Comparison of ENCODE assay signal across 8 mouse cellular contexts in the genomic region with DNA sequence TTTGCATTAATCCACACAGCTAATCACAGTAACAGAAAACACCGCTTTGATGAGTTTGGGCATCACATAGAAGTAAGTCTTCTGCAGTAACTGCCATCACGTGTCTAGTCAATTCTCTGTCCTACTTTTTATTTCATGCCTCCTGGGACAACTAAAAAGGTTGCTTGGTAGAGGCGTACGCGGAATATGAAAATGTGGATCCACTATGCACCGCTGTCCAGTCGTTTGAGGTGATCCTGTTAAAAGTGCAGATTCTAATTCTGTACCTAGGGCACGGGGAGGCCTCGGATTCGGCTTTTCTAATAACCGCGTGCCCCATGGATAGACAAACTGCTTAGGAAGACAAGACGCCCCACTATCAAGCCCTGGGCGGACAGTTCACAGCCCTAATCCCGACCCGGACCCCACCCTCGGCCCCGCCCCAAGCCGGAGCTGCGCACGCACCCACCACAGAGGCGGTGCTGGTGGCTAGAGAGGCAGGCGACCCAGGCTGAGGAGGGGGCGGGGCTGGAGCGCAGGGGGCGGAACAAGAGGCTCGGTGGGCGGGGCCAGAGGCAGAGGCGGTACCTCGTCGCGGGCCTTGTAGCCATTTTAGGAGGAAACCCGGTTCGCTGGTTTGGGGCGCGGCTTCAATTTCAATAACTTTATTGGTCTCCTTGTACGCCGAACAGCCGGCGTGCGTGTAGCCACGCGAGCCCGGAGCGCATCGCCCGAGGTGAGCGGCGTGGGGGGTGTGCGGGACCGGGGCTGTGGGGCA. TPM values are rescaled to one million over a fixed set of nuclear protein-coding genes. Genes with fewer than 3 reads are reported as not detected.
DNase-seq lines count a peak whose midpoint lies in the region; ATAC-seq lines count a peak whose summit lies in the region.

Prkab2 (plus strand) TSS at position 539 of the 757 bp plus-strand sequence.

- DNase-seq in adipocyte (ENCODE audit: low spot score) = peak; percentile 98
- DNase-seq in embryo, embryonic 10 days (ENCODE audit: low spot score) = peak; percentile 95
- DNase-seq in gastrocnemius, postnatal 10 days = peak; percentile 100
- peak; percentile 98 for DNase-seq in induced T-regulatory cell, adult 2 months (ENCODE audit: low read depth)
- DNase-seq in left cerebral cortex, adult 9 months (ENCODE audit: low spot score in 2 of 2) = peak; percentile 98 to 99
- DNase-seq in right cerebral cortex, postnatal 14 days = peak; percentile 100
- peak; percentile 98 to 100 for DNase-seq in urinary bladder, postnatal 36 days (ENCODE audit: low spot score in 2 of 2)

- peak; percentile 94 for ATAC-seq in megakaryocyte progenitor cell, adult 5-6 weeks (replicated peaks; ENCODE audit: poor library complexity)

RNA-seq across cellular contexts. Expression of gene Prkab2, which starts in this region (rescaled TPM):
- 10 to 100 TPM; 58.2 to 66.6 TPM for total RNA-seq in gastrocnemius, postnatal 10 days (2021)
- total RNA-seq in megakaryocyte progenitor cell, adult 5-6 weeks (2015) = 3.4 and 4.0 TPM in 2 replicates
- total RNA-seq in megakaryocyte progenitor cell, adult 5-6 weeks (2017) = 2.7 and 4.0 TPM in 2 replicates

Comparison
In these comparisons a context has a peak if more than half of its experiments do, and no peak if none do; other contexts are left out.
1. Peak in every context shown above with its lines: DNase-seq and ATAC-seq.
2. RNA of gene Prkab2 (total RNA-seq): 58.2 to 66.6 TPM in gastrocnemius, postnatal 10 days; 2.7 to 4.0 TPM in megakaryocyte progenitor cell, adult 5-6 weeks; every median in the first group is over 10 times any median in the second.